Mouse (Mus musculus) small intestine, adult 2 months (tissue): ENCODE results near the gene Hs3st5.

Source experiments
- CTCF ChIP-seq: fragments of 200-500 bp; IDR thresholded peaks from 2 replicates; pipeline ENCODE4 v1.5.1; 2012; ENCODE audit warnings: low read depth, mild to moderate bottlenecking, control low read depth, inconsistent platforms, low read length, moderate library complexity, mixed read lengths; ENCODE audit not compliant: insufficient replicate concordance, insufficient read length; ENCODE audit errors: extremely low read depth
- POLR2A ChIP-seq: fragments of 200-500 bp; IDR thresholded peaks from 2 replicates; pipeline ENCODE4 v1.6.1; 2012; ENCODE audit warnings: low read depth, mild to moderate bottlenecking, control low read depth, inconsistent platforms, low read length, moderate library complexity

- no peak for TF ChIP-seq POLR2A
- peak; percentile 41; the same call in 1 of the 2 replicates for TF ChIP-seq CTCF
Observed at GRCm38 (mm10) chr10:36834224-36834623, 327.6 kb downstream of the Hs3st5 start.
